Mouse (Mus musculus) C2C12 (cell line): ENCODE results near the gene Ncam2.

Experiments used
- CEBPB ChIP-seq: IDR thresholded peaks from one replicate; pipeline ENCODE4 v1.6.1; 2011; ENCODE audit warnings: low read depth, mild to moderate bottlenecking, control low read depth, moderate library complexity
- MAX ChIP-seq: IDR thresholded peaks from one replicate; pipeline ENCODE4 v1.6.1; 2011; ENCODE audit warnings: mild to moderate bottlenecking, control low read depth
- MYOG ChIP-seq: IDR thresholded peaks from one replicate; pipeline ENCODE4 v1.6.1; 2011; ENCODE audit not compliant: control insufficient read depth, insufficient read length; ENCODE audit errors: extremely low read depth

DNA sequence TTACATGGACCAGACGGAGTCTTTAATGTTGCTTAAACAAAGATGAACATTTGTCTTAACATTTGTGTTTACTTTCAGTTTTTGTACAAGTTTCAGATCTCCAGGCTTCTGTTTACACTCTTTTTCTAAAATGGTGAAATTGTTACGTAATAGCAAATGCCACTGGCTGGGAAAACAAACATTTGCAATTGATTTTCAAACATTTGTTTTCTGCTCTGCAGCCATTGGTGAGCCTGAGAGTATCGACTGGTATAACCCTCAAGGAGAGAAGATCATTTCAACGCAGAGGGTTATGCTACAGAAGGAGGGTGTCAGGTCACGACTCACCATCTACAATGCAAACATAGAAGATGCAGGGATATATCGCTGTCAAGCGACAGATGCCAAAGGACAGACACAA is 234.1 kb downstream of the Ncam2 start:
- no peak for TF ChIP-seq MAX
- TF ChIP-seq CEBPB = no peak
- TF ChIP-seq MYOG = no peak
